Mouse (Mus musculus) small intestine, adult 2 months (tissue): ENCODE results near the gene Racgap1.
A peak's percentile ranks its signal among the peaks of the same experiment; 100 is the strongest.

Source experiments
- CTCF ChIP-seq: fragments of 200-500 bp; IDR thresholded peaks from 2 replicates; pipeline ENCODE4 v1.5.1; 2012; ENCODE audit warnings: low read depth, mild to moderate bottlenecking, control low read depth, inconsistent platforms, low read length, moderate library complexity, mixed read lengths; ENCODE audit not compliant: insufficient replicate concordance, insufficient read length; ENCODE audit errors: extremely low read depth
- POLR2A ChIP-seq: fragments of 200-500 bp; IDR thresholded peaks from 2 replicates; pipeline ENCODE4 v1.6.1; 2012; ENCODE audit warnings: low read depth, mild to moderate bottlenecking, control low read depth, inconsistent platforms, low read length, moderate library complexity

DNA sequence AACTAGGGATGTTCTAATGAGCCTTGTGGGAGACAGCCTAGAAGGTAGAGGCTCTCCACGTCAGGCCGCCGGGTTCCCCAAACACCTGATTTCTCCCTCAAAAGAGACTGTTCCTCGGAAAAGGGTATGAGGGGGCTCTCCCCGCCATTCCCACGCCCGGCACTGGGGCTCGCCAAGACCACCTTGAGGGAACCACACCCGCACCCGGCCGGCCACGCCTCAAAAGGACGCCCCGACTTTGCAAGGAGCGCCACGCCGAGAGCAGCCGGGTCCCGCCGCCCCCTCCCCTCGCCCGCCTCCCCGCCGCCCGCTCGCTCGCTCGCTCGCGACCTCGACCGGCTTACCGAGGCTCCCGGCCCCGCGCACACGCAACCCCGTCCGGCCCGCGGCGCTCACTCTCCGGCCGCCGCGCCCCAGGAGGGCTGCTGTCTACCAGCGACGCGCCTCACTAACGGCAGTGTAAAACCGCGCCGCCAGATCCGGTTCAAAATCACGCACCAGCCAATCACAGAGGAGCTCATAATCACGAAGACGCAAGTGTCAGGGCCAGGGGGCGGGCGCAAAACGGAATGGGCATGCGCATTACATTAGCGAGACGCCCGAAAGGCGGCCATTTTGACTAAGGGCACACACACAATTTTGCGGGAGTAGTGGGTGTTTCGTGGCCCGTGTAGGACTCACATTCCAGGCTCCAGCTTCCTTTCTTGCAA is at the start of gene Racgap1:
- TF ChIP-seq POLR2A (0 out of 2 replicates have a peak, but pooled peaks have one; percentile 20), CTCF (no peak)
